Mouse (Mus musculus) embryonic facial prominence, embryonic 12.5 days (tissue): ENCODE results near the gene Sept9. TPM values are rescaled to one million over a fixed set of nuclear protein-coding genes. Genes with fewer than 3 reads are reported as not detected.

Experiments used
- ATAC-seq: fragments of 200-750 bp; cut with Nextera tagmentation; 2 replicates; pipeline ENCODE4 v1.8.0; 2017; ENCODE audit not compliant: insufficient number of reproducible peaks, insufficient read depth, low FRiP score, low TSS enrichment
- H3K27ac ChIP-seq: fragments of 300-500 bp; sonication (generic); 2 replicates; pipeline ENCODE4 v1.5.1; 2016; ENCODE audit warnings: mild to moderate bottlenecking
- H3K27me3 ChIP-seq: fragments of 300-500 bp; sonication (generic); 2 replicates; pipeline ENCODE4 v1.6.1; 2016; ENCODE audit warnings: mild to moderate bottlenecking, moderate library complexity
- H3K36me3 ChIP-seq: fragments of 300-500 bp; sonication (generic); 2 replicates; pipeline ENCODE4 v1.6.1; 2016; ENCODE audit warnings: mild to moderate bottlenecking
- H3K4me1 ChIP-seq: fragments of 300-500 bp; sonication (generic); 2 replicates; pipeline ENCODE4 v1.6.1; 2016
- H3K4me2 ChIP-seq: fragments of 300-500 bp; sonication (generic); replicated peaks from 2 replicates; pipeline ENCODE4 v1.6.1; 2016; ENCODE audit warnings: mild to moderate bottlenecking, moderate library complexity
- H3K4me3 ChIP-seq: fragments of 300-500 bp; sonication (generic); 2 replicates; pipeline ENCODE4 v1.5.1; 2016; ENCODE audit warnings: mild to moderate bottlenecking
- H3K9ac ChIP-seq: fragments of 300-500 bp; sonication (generic); 2 replicates; pipeline ENCODE4 v1.6.1; 2016; ENCODE audit warnings: mild to moderate bottlenecking, moderate library complexity
- H3K9me3 ChIP-seq: fragments of 300-500 bp; sonication (generic); 2 replicates; pipeline ENCODE4 v1.6.1; 2016; ENCODE audit warnings: mild to moderate bottlenecking, moderate library complexity
- WGBS: fragments of 180-500 bp; shearing (Covaris S2); methylation state at CpG from one replicate; pipeline ENCODE4 v1.1.7; 2016; 5-methylcytosine and 5-hydroxymethylcytosine counted together
- polyA plus RNA-seq: library from polyadenylated mRNA; unstranded; fragments of >200 nt; fragmentation: Nextera tagmentation; extraction: Ambion mirVana; gene quantifications from 2 replicates; pipeline ENCODE4 v1.2.1, GENCODE M21; 2016

The Sept9 gene
- polyA plus RNA-seq, 1 experiment from 2014 or later, result 230 TPM

DNA sequence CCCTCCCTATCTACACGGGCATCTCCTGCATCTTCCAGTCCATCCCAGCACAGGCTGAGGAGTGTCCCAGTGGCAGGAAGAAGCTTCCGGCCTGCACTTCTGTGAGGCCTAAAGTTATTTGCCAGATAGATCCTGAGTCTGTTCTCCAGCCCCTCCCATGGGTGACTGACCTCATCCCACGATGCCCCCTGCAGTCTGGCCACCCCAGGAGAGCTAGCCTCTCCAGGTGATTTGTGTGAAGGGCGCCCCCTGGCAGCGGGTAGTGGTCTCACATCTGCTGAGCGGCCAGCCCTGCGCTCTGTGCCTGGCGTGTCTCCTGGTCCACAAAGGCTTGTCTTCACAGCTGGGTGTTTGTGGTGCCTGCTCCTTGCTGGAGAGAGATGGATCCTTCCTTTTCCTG is 113.5 kb downstream of the Sept9 start:
- 42% methylated on average over 8 of the region's 8 CpGs for WGBS
- H3K4me2 ChIP-seq, result 0 out of 2 replicates have a peak overlapping the region, but pooled peaks have one; percentile 16
- H3K27ac ChIP-seq, result peak overlapping the region; percentile 72
- H3K27me3 ChIP-seq, result no peaks in the 10 kb centered on the region
- no peak for ATAC-seq
- no peaks in the 10 kb centered on the region for H3K36me3 ChIP-seq
- H3K9me3 ChIP-seq, result no peaks in the 10 kb centered on the region
- H3K9ac ChIP-seq, result no peak overlapping the region
- no peak overlapping the region for H3K4me3 ChIP-seq
- H3K4me1 ChIP-seq, result peaks cover 86% of the 10 kb centered on the region

- Histone ChIP-seq H3K4me2 (no peak overlapping the region), H3K9ac (no peak overlapping the region), H3K27me3 (no peaks in the 10 kb centered on the region), H3K9me3 (no peaks in the 10 kb centered on the region), H3K27ac (no peak overlapping the region), H3K36me3 (no peaks in the 10 kb centered on the region), H3K4me1 (peaks cover 86% of the 10 kb centered on the region), H3K4me3 (no peak overlapping the region)
- 85% methylated on average over 7 of the region's 7 CpGs for WGBS
- ATAC-seq, result no peak
These were observed 114.0 kb downstream of the Sept9 start for GRCm38 (mm10) chr11:117313446-117313845.

GRCm38 (mm10) chr11:117314026-117314425 is 114.6 kb downstream of the Sept9 start:
- Histone ChIP-seq H3K4me3 (no peak overlapping the region), H3K4me2 (no peak overlapping the region), H3K9ac (no peak overlapping the region), H3K27ac (no peak overlapping the region), H3K27me3 (no peaks in the 10 kb centered on the region), H3K9me3 (no peaks in the 10 kb centered on the region), H3K36me3 (no peaks in the 10 kb centered on the region), H3K4me1 (peaks cover 86% of the 10 kb centered on the region)
- WGBS, result 89% methylated on average over 7 of the region's 7 CpGs
- ATAC-seq, result no peak

DNA sequence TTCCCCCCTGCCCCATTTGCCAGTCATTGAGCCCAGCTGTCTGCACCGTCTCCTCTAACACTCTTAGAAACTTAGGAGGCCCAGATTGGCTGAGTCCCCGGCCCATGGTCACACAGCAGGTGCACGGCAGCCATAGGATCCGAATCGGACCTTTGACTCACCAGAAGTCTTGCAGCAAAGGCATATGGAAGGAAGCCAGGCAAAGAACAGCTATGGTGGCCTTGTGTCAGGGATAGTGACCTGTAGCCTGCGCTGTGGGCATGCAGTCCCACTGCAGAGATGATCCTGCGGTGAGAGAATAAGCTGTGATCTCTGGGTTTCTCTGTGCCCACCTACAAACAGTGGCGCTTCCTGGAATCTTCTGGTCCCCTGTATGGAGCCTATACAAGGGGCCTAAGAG is 115.1 kb downstream of the Sept9 start:
- H3K4me3 ChIP-seq, result no peak overlapping the region

DNA sequence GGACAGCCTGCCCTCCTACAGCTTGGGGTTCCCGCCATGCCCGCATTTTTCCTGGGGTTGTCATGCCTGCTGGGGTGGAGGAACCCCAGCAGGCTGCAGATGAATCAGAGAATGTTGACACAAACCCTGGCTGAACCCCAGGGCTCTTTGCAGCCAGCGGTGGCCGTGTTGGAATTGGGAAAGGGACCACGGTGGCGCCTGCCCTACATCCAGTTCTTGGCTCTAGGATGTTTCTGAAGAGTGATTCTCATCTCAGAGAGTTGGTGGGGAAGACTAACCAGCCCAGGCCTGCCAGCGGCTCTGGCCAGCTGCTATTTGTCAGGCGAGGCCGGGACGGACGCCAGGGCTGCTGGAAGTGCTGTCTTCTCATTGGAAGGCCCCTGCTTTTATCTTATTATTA is 115.8 kb downstream of the Sept9 start:
- Histone ChIP-seq H3K4me2 (no peak overlapping the region), H3K4me1 (peaks cover 86% of the 10 kb centered on the region), H3K9me3 (no peaks in the 10 kb centered on the region), H3K4me3 (no peak overlapping the region), H3K9ac (no peak overlapping the region), H3K27me3 (no peaks in the 10 kb centered on the region), H3K27ac (0 out of 2 replicates have a peak overlapping the region, but pooled peaks have one; percentile 12), H3K36me3 (no peaks in the 10 kb centered on the region)
- WGBS, result 81% methylated on average over 11 of the region's 11 CpGs
- ATAC-seq, result no peak

More for the DNA sequence above, 115.1 kb downstream of the Sept9 start:
- no peak overlapping the region for H3K27ac ChIP-seq
- no peaks in the 10 kb centered on the region for H3K9me3 ChIP-seq
- no peak overlapping the region for H3K9ac ChIP-seq
- H3K4me2 ChIP-seq, result no peak overlapping the region
- 88% methylated on average over 8 of the region's 8 CpGs for WGBS
- H3K27me3 ChIP-seq, result no peaks in the 10 kb centered on the region
- H3K36me3 ChIP-seq, result no peaks in the 10 kb centered on the region
- ATAC-seq, result no peak
- H3K4me1 ChIP-seq, result peaks cover 86% of the 10 kb centered on the region

- Histone ChIP-seq H3K27me3 (no peaks in the 10 kb centered on the region), H3K4me1 (peaks cover 85% of the 10 kb centered on the region), H3K27ac (peak overlapping the region; percentile 89), H3K9ac (0 out of 2 replicates have a peak overlapping the region, but pooled peaks have one; percentile 15), H3K36me3 (no peaks in the 10 kb centered on the region), H3K9me3 (no peaks in the 10 kb centered on the region), H3K4me3 (no peak overlapping the region), H3K4me2 (peak overlapping the region; percentile 41)
- ATAC-seq, result no peak
- WGBS, result 33% methylated on average over 16 of the region's 16 CpGs
These were observed 117.2 kb downstream of the Sept9 start for GRCm38 (mm10) chr11:117316441-117317331.

- H3K4me3 ChIP-seq, result no peak overlapping the region
- peak overlapping the region; percentile 11 for H3K9ac ChIP-seq
- H3K4me1 ChIP-seq, result peaks cover 85% of the 10 kb centered on the region
- H3K27ac ChIP-seq, result peak overlapping the region; percentile 89
- peak overlapping the region; percentile 41 for H3K4me2 ChIP-seq
- no peaks in the 10 kb centered on the region for H3K9me3 ChIP-seq
- H3K36me3 ChIP-seq, result no peaks in the 10 kb centered on the region
- ATAC-seq, result no peak
- no peaks in the 10 kb centered on the region for H3K27me3 ChIP-seq
- 9% methylated on average over 20 of the region's 20 CpGs for WGBS
These were observed 118.1 kb downstream of the Sept9 start for GRCm38 (mm10) chr11:117317429-117318101.

DNA sequence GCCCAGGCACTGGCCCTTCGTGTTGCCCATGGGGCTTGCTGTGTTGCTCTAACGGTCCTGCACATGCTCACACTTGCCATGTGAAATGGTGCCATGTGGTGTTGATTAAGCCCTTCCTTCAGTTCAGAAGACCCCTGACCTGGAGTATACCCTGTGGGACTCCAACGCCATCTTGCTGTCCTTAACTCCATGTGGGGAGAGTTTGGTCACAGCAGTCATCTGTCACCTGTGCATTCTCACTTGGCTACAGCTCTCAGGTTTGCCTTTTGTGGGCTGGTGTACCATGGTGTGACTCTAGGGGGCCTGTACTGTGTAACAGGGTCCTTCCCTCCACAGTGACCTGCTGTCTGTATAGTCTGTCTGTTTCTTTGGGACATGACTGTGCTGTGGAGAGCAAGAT is 118.7 kb downstream of the Sept9 start:
- Histone ChIP-seq H3K9ac (no peak overlapping the region), H3K4me2 (peak overlapping the region; percentile 41), H3K4me3 (no peak overlapping the region), H3K27me3 (no peaks in the 10 kb centered on the region), H3K4me1 (peaks cover 84% of the 10 kb centered on the region), H3K36me3 (no peaks in the 10 kb centered on the region), H3K9me3 (no peaks in the 10 kb centered on the region), H3K27ac (peak overlapping the region; percentile 89)
- WGBS, result 14% methylated on average over 3 of the region's 3 CpGs
- ATAC-seq, result no peak

- Histone ChIP-seq H3K4me2 (peak overlapping the region; percentile 31), H3K4me1 (peaks cover 86% of the 10 kb centered on the region), H3K9ac (no peak overlapping the region), H3K27ac (peak overlapping the region; percentile 89), H3K9me3 (no peaks in the 10 kb centered on the region), H3K36me3 (no peaks in the 10 kb centered on the region), H3K27me3 (no peaks in the 10 kb centered on the region), H3K4me3 (no peak overlapping the region)
- WGBS, result 24% methylated on average over 12 of the region's 12 CpGs
- no peak for ATAC-seq
These were observed 119.5 kb downstream of the Sept9 start for GRCm38 (mm10) chr11:117318731-117319542.

DNA sequence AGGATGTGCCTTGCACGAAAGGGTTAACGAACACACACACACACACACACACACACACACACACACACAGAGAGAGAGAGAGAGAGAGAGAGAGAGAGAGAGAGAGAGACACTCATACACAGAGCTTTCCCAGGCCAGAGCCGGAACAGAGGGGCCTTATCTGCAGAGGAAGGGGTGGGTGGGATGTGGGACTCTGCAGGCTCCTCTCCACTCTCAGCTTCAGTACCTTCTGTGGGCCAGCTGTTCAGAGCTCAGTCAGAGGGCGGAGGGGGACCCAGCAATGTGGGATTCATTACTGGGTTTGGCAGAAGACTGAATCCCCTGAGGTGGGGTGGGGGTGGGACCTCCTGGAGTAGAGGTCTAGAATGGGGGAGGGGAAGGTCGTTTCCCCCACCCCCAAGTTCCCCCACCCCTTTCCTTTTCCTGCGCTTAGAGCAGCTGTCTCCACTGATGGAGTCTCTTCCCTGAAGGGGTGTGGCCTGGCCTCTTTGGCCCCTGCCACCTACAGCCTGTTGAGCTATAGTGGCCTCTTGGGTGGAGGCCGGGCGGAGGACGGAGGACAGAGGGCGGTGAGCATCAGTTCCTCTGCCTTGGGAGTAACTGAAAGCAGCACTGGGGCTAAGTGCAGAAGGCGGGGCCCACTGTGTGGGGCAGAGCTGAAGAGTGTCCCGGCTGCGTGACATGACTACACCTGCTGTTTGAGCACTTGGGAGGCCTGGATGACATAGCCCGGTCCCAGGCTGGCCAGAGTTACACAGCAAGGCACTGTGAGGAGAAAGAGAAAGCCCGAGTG is 120.3 kb downstream of the Sept9 start:
- Histone ChIP-seq H3K9ac (no peak overlapping the region), H3K36me3 (no peaks in the 10 kb centered on the region), H3K9me3 (no peaks in the 10 kb centered on the region), H3K4me1 (peaks cover 91% of the 10 kb centered on the region), H3K27me3 (no peaks in the 10 kb centered on the region), H3K27ac (peak overlapping the region; percentile 89), H3K4me2 (peak overlapping the region; percentile 31), H3K4me3 (no peak overlapping the region)
- WGBS, result 14% methylated on average over 15 of the region's 15 CpGs
- peak; percentile 76 for ATAC-seq

DNA sequence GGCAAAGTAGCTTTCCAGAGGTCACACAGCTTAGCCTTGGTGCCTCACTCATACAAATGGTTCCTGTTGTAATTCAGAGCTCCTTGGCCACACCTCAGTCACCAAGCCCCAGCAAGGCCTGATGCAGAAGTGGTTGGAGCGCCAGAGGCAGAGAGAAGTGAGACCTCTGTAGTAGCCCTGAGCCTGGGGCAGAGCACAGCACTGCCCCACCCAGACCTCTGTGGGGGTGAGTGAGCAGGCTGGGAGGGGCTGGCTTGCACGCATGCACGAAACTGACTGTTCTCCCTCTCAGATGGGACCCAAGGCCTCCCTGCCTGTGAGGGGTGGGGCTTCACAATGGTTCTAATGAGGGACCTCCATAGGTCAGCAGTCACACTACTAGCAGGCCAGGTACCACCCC is 121.0 kb downstream of the Sept9 start:
- Histone ChIP-seq H3K27me3 (no peaks in the 10 kb centered on the region), H3K4me3 (no peak overlapping the region), H3K4me2 (peak overlapping the region; percentile 31), H3K36me3 (no peaks in the 10 kb centered on the region), H3K9ac (no peak overlapping the region), H3K4me1 (peaks cover 90% of the 10 kb centered on the region), H3K27ac (peak overlapping the region; percentile 89), H3K9me3 (no peaks in the 10 kb centered on the region)
- 41% methylated on average over 3 of the region's 3 CpGs for WGBS
- ATAC-seq, result no peak
